Mouse (Mus musculus) T-helper 17 cell (primary cell): ENCODE results near the gene Chga.

Experiments
- in situ Hi-C, 2 experiments: fragments of 300-600 bp; cut with MboI, MseI; formaldehyde crosslinking; loops; 1 replicate in 1 of 2; 2 replicates in 1 of 2; pipeline ENCODE4 v1.15.1; 2025; ENCODE audit warnings: high pct_unique_total_duplicates in 2 of 2

Gene Chga

DNA sequence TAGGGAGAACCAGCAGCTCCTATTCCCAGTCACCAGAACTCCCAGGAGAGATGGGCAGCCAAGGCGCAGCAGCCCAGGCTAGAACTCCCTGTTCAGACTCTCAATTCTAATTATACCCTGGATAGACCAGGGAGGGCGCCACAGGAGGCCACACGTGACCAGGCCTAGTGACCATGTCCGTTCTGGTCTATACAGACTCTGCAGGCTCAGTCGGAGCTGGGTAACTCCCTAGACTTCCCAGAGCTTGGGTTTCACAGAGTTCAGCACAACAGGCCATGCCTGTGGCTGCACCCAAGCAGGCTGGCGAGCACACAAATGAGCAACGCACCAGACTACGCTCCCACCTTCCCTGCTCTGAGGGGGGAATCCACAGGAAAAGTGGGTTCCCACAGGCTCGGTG is 39.9 kb downstream of the Chga start:
- in situ Hi-C loops, result no loop called here

DNA sequence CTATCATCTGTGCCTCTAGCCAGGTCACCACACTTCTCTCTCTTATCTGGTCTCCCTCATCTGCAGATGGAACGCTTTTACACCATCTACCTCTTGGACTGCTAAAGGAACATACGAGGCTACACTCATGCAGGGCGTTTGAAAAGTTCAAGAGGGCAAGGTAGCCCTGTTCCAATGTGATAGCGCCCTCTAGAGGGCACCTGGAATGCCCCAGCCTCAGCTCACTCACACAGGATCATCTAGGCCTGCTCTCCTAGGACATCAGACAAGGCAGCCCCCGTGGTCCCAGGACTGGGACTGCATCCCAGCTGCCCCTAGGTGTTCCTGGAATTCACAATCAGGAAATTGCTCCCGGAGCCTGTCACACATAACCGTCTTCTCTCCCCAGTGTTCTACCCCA is 41.6 kb downstream of the Chga start:
- in situ Hi-C loops, result no loop called here

DNA sequence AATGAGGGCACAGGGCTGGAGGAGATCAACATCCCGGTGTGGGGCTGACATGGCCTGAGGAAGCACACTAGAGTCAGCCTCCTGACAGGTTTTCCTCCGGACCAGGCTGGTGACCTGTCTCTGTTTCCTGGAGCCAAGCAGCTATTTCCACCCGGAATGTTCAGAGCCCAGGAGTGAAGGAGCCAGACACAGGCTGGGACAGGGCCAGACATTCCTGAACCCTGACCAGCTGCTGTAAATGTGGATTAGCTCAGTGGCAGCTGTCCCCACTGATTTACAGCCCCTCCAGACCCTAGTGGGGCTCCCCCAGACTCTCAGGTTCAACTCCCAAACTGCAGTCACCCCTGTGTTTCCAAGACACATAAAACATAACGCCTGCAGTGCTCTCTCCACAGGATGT is 42.7 kb downstream of the Chga start:
- in situ Hi-C loops, result no loop called here

DNA sequence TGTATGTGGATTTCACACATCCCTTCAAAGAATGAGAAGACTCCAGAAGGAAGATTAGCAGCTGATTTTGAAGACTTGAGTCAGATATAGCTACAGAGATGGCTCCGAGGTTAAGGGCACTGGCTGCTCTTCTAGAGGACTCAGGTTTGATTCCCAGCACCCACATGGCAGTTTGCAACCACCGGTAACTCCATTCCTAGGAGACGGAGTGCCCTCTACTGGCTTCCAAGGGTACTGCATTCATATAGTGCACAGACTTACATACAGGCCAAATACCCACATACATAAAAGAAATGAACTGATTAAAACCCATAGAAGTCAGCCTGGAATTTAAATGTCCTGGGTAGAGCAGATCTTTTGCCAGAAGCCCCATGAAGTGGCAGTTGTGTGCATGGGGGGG is 43.8 kb downstream of the Chga start:
- in situ Hi-C loops, result no loop called here

DNA sequence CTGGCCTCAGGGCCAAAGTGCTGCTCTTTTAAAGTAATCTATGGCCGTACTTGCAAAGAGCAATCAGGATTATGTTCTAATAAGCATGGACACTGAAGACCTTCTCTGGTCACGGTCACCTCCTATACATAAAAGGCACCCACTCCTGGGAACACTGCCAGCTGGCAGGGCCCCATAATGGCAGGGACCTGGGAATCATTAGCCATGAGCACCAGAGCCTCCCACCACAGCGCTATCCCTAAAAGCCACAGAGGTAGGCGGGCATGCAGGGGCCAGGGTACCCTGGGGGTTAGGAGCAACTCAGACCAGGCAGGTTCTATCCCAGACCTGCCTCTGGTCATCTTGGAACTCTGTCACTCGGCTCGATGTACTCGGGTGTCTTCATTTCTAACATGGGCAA is 45.0 kb downstream of the Chga start:
- in situ Hi-C loops, result no loop called here

DNA sequence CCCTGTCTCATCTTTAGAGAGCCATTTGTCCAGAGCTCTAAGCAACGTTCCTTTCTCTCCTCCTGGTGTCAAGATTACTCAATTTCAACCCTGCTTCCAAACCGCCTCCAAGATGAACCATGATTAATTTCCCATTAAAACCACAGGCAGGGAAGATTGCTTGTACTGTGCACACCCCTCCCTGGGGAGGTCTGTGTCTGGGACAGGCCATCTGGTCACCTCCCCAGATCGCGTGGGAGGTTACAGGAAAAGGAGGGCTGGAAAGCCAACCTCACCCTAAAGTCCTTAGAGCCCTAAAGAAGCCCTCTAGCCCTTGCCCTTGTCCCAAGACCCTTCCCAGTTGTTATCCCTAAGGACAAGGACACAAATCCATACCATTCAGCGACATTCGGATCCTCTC is 45.6 kb downstream of the Chga start:
- in situ Hi-C loops, result no loop called here

DNA sequence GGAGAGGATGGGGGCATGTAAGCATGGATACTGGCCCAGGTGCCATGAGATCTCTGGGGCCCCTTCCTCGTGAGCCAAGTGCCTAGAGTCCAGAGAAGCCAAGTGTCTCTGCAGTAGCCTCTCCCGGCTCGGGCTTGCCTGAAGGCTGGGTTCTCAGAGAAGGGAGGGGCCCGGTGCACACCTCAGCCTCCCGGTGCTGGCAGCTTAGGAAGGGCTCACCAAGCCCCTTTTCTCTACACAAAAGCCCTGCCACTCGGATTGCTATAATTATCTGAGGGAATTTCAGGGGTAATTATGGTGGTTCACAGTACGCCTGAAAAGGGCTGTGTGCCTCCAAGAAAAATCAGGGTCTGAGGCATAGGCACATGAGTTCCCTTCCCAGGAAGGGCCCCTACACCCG is 47.1 kb downstream of the Chga start:
- in situ Hi-C loops, result no loop called here

DNA sequence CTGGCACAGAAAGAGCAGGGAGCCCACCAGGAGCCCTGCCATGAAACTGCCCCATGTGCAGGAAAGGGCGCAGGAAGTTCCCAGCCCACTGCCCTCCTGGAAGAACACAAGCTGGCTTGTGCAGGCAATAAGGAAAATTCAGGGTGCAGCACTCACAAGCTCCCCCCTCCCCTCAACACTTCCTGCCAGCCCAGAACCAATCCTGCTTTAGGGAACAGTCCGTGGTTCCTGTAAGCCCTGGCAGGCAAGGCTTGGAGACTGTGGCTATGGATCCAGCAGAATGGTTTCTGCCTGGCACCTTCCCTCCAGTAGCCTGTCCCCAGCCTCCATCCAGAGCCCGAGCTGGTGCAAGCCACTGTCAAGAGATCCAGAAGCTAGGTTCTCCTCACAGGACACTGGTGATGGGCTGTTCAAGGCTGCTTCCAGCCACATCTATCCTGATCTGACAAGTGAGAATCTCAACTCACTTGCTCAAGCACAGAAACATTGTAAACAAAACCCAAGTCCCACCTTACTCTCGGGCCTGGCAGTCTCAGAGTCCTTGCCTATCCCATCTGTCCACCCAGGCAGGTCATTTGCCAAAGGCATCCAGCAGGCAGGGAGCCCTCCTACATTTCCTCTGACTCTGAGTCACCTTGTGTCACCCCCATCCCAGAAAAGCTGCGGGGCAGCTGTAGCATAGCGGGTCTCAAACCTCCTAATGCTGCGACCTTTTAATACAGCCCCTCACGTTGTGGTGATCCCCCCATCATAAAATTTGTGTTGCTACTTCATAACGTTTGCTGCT is 47.7 kb downstream of the Chga start:
- in situ Hi-C loops, result no loop called here

DNA sequence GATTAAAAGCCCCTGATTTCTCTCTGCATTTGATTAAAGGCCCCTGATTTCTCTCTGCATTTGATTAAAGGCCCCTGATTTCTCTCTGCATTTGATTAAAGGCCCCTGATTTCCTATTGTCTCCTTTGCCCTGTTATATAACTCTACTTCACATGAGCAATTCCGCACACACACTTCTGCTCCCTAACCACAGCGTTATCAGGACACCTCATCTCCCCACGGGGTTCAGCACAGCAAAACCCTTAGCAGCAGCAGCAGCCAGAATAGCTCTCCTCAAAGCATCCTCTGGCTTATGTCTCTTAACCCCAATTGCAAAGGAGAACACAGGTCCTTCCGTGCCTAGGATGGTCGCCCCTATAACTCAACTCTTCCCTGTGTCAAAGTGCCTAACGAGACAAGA is 50.8 kb downstream of the Chga start:
- in situ Hi-C loops, result no loop called here

DNA sequence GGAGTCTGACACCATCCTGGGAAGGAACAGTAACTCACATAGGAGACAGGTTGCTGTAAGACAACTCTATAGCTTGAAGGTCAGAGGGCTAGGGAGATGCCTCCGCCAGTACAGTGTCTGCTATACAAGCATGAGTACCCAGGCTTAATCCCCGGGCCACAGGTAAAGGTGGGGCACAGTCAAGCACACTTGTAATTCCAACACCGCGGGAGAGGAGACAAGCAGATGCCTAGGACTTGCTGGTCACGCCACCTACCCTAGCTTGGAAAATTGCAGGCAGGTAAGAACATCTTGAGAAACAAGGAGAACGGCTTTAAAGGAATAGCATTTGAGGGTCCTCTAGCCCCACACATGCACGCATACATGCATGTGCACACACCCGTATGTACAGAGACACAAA is 52.3 kb downstream of the Chga start:
- in situ Hi-C loops, result no loop called here

DNA sequence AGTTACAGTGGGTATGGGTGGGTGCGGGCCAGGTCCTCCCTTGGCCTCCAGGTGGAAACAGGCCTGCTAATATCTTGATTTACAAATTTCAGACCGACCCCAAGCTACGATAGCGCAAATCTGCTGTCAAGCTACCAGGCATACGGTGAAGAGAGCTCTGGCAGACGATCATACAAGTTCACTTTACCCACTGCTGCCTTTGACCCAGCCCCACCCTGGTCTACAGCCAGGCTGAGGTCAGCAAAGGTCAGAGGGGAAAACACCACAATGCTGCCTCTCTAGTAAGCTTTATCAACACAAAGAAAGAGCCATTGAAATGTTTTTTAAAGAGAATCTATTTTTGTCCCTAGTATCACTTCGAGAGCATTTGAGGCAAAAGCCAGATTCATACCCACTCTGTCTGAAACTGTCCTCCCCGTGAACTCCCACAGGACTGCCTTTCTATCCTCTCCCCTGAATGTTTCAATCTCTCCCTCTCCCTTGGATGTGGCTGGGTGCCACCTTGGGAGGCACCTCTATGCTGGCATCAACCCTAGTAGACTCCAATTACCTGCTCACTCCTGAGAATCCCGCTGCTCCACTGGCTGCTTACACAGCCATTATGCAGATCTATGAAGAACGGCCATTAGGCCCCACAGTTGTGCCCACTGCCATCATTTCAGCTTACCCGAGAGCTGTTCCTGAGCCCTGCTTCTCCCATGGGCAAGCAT is 53.2 kb downstream of the Chga start:
- in situ Hi-C loops, result no loop called here

DNA sequence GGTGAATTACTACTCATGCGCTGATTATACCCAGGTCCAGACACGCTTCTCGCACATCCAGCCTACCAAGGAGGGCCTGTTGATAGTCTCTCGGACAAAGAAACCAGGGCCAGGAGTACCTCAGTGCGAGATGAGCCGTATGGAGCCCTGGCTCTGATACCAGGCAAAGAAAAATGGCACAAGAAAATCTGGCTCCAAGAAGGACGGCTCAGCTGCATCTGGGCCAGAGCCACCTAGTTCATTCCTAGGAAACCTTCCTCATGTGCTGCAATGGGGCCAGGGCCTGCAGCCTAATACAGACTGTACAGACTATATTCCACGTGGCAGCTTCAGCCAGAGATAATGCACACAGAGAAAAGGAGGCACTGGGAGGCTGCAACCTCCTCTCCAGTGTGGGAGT is 56.2 kb downstream of the Chga start:
- in situ Hi-C loops, result no loop called here

DNA sequence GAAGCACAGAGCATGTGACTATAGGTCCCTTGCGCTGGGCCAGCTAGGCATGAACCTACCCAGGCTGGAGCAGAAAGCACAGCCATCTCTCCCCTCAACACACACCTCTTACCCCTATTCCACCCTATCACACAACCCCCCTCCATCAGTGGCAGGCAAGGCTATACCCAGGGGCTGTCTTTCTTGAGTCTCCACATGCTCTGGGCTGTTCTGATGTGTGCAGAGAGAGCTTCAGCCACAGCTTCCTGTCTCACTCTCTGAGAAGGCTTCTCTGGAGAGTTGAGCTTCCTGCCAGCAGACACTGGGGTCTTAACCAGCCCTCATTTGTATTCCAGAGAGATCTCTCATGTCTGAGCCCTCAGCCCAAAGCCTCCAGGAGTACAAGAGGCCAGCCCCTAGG is 57.7 kb downstream of the Chga start:
- in situ Hi-C loops, result no loop called here

DNA sequence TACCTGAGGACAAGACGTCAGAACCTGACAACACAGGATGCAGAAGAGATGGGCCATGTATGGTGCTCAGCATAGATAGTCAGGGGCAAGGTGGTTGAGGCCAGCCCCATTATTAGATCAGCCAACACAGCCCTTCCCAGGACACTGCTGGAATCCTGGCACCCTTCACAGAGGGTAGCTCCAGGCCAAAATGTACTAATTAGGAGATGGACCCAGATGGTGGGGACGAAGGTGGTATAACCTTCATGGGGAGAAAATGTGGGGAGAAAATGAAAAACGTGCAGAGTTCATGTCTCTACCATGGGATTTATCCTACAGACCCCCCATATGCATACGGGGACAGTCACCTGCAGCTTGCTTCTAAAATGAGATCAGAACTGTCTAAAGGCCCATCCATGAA is 58.6 kb downstream of the Chga start:
- in situ Hi-C loops, result no loop called here
